Mouse (Mus musculus): ENCODE data around the gene Gkap1.

DNA sequence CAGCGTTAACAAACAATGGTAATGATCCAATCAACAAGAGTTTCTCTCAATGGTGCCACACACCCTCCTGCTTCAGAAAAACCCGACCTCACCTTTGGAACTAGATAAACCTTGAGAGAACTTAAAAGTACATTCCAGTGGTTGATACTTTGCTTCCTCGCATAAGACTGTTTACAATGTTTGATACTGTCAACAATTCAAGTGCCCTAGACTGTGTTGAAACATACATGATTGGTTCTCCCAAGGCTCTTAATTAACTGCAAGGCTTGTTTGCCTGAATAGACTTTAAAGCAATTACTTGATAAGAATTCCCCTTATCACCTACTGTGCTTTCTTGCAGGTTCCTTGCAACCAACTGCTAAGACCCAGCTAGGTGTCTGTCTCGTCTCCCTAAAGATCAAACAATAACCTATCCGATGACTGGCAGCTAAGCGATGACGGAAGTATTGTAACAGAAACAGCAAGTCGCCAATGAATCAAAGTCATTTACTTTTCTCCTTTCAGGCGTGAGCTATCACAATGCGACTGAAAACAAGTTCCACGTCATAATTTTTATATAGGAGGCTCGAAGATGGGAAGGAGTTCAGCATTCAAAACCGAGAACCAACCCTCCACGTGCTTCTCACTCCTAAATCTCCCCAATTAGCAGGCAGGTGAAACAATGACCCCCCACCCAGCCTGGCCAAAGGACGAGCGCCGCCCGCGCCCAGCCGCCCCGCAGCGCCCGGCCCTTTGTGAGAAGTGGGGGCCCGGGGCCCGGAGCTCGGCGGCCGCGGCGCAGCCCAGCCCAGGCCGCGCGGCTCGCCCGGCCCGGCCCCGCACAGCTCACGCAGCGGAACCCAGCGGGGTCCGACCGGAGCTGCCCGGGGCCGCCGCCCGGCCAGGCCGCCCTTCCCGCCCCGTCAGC lies 60.9 kb downstream of the Gkap1 start:
- TF ChIP-seq ZNF384 (IDR thresholded peaks at IDR 0.05; ENCODE audit: low read depth, low read length): no peak
- no peak for TF ChIP-seq MAFK (IDR thresholded peaks at IDR 0.05; ENCODE audit: insufficient read depth, low read depth, low read length)
- no peak for TF ChIP-seq ZC3H11A (IDR thresholded peaks at IDR 0.05; ENCODE audit: borderline replicate concordance, low read depth, low read length)
- TF ChIP-seq HCFC1 (IDR thresholded peaks at IDR 0.05; ENCODE audit: borderline replicate concordance, insufficient read depth, low read length): no peak
